Mouse (Mus musculus) ovary, postnatal 10 days (tissue): Measurements from ENCODE around the gene 4933427D14Rik.

Experiments used
- DNase-seq: peaks from one replicate; pipeline ENCODE4 v3.0.0; 2022; ENCODE audit warnings: low spot score

Gene 4933427D14Rik

DNA sequence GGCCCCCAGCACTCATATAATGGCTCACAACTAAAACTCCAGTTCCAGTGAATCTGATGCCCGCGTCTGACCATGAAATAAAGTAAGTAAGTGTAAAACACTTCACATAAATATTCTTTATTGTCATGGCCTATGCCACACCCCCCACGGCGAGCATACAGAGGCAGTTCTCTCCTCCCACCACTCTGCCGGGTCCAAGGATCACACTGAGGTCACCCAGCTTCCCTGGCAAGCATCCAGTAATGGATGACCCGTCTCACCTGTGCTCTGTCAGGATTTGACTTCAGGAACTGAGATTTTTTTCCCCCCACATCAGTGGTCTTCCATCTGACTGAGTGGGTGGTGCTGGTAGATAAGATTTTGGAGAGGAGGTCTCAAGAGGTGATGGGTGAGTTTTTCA, 67.1 kb downstream of the 4933427D14Rik start:
- no peak for DNase-seq

DNA sequence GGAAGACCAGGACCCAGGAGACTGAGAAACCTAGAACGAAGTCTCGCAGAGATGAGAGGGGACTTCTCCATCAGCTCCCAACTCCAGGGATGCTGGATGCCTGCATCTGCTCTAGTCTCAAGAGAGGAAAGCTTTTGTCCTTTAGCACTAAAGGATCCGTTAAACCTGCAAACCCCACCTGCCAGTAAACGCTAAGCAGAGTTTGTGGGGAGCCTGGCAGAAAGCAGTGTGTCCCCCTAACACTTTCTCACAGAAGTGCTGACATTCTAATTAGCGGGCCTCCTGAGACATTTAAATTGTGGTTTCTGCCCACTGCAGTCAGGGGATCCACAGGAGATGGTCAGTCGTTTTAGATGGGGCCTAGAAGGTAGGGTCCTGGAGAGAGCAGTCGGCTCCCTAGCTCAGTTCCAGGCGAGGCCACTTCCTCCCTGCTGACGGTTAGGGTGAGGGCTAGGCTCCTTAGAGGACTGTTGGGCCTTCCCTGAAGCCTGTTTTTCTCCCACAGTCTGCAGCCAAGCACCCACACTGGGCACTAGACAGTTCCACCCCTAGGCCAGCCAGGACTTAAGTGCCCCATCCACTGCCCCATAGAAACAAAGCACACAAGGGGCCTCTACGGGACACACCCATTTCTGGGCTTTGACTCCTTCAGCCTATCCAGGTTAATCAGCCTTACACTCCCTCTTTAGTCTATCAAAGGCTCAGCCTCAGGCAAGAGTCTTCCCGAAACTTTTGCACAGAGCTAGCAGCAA, 70.9 kb downstream of the 4933427D14Rik start:
- DNase-seq, result no peak

DNA sequence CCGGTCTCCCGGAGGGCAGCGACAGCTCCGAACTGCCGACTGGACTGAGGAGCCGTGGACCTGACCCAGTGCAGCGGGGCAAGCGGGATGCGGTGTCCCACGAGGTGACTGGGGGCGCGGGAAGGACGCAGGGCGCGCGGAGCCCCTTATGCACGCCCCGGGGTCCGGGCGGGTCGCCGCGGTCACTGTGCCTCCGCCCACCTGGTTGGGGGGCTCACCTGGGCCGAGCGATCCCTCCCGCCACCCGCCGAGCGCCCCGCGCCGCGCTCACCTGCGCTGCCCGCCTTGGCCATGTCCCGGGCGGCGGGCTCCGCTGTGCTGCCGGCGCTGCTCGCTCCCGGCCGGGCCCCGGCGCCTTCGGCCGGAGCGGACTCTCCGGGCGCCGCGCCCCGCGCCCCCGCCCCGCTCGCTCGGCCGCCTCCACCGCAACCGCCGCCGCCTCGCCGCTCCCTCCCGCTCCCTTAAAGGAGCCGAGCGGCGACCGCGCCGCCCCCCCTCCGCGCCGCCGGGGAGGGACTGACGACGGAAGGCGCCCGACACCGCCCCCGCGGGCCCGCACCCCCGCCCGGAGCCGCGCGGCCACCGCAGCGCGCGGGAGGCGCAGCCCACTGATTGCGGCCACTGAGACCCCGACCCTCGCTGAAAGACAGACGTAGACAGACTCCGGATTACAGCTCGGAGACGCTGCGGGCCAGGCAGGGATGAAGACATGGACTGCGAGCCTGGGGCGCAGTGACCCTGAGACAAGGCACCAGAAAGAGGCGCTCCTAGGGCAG, 71.7 kb downstream of the 4933427D14Rik start, which contains the start of gene Pitpnm3:
Gene Pitpnm3 (minus strand): TSS at position 396 of the 776 bp plus-strand sequence.
- DNase-seq, result no peak

DNA sequence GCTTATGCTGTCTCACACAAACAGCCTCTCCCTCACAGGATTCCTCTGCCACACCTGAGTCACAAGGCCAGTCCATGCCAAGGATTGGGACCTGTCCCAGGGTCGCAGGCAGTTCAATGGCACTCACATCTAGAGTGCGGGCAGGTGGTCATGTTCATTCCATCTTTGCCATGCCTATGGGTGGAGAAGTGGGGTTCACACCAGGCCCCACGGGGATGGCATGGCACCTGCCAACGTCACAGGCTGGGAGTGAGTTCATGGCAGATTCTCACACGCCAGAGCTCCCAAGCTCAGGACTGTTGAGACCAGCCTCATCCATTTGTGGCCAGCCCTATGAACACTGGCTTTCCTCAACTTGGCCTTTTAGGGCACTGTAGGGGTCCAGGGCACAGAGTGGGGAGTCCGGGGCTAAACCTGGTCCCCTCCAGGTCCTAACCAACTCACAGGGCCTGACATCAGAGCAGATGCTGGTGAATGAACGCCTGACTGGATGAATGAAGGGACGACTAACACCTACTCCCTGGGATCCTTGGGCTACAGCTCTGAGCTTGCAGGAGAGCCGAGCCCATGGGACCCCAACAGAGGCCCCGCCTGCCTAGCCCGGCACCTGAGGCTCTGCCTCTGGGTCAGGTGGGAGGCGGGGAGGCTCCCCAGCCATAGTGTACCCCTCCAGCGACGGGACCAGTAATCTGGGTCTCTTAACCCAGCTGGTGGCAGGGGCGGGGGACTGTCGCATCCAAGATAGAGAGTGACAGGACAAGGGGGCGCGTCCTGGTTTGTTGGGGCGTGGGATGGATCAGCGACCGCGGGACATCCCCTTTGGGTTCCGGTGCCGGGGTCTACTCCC, 72.5 kb downstream of the 4933427D14Rik start:
- DNase-seq, result no peak

DNA sequence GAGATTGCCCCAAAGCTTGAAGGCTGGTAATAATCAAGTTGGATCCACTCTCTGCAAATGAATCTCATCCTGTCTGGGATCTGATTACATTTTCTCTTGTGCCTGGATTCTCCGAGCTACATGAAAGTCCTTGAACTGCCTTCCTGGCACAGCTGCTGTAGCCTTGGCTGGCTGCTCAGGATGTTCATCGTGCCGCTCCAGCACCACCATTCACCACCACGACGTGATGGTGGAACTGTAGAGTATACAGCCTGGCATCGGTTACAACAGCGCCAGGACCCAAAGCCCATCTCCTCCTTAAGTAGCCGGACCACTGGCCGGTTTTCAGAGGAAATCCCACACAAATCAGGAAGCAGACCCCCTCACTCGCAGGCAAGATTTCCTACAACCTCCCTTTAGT, 74.2 kb downstream of the 4933427D14Rik start:
- no peak for DNase-seq

DNA sequence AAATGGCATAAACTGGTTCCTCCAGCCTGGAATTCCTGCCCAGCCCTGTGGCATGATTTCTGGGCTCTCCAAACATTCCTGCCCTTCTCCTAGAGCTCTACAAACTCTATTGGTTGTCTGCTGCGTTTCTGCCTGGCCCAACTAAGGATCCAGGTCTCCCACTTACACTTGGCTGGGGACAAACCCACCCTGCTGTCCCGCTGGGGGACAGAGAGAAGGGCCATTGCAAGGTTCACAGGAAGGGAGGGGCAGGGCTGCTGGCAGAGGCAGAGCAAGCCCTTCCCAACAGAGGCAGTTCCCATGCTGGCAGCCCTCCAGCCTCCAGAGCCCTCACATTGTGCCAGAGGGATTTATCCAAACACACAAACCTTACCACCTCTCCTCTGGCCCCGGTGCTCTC, 75.0 kb downstream of the 4933427D14Rik start:
- DNase-seq, result no peak

DNA sequence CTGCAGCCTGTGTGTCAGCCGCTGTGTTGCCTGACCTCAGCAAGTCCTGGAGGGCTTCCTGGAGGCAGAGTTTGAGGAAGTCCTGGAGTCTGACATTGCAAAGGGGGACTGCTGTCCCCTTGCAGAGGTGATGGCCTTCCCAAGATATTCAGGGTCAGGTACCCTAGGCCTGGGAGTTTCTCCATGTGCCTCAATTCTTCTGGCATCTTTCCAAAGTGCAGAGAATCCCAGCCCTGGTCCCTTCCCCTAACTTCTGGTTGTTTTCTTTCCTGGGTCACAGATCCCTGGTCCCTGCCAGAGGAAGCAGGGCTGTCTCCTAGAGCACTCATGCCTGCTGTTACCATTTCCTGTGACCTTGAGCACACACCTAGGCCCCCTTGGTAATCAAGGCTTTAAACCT, 75.6 kb downstream of the 4933427D14Rik start:
- no peak for DNase-seq

DNA sequence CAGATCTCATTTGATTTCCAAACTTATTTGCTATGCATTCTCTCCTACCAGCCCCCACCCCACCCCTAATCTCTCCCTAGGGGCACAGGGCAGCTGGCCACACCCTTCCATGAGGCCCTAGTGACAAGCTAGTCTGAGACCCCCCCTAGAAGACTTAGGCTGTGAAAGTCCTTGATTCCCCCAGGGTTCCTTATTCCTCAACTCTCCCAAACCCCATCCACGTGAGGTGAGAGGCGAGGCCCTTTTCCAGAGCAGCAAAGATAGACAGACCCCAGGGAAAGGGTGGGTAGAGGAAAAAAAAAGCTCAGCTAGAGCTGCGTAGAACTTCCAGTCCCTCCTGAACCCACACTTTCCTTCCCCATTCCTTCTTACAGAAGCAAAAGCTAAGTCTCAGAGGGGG, 76.4 kb downstream of the 4933427D14Rik start:
- DNase-seq, result no peak

DNA sequence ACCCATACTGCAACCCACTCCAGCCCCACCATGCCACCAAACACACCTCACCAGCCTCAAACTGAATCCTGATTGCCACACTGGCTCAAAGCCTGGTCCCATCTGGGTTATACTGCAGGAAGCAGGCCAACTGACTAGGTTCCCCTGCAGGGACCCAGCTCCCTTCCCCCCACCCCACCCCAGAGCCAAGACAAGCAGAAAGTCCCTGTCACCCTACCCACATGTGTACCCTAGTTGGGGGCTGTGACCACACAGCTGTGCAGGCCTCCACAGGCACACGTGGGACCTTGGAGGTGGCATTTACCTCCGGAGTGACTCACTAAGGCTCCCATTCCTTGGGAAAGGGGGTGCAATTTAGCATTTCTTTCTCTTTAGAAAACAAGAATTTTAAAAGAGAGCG, 76.8 kb downstream of the 4933427D14Rik start:
- no peak for DNase-seq

DNA sequence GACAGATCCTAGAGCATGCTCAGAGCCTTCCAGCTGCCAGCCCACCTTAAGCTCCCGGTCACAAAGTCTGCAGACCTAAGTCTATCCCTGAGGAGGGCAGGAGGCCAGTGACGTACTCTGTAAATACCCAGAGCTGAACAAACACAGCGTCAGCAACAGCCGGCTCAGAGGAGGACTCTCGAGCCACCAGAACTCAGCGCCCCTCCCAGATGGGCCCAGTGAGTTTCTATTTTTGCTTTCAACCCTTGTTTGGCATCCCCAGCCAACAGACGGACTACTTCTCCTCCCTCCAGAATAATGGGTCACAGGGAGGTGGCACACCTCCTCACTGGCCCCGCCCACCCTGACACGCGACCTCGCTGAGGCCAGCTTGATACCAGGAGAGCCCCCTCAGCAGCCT, 77.2 kb downstream of the 4933427D14Rik start:
- no peak for DNase-seq

DNA sequence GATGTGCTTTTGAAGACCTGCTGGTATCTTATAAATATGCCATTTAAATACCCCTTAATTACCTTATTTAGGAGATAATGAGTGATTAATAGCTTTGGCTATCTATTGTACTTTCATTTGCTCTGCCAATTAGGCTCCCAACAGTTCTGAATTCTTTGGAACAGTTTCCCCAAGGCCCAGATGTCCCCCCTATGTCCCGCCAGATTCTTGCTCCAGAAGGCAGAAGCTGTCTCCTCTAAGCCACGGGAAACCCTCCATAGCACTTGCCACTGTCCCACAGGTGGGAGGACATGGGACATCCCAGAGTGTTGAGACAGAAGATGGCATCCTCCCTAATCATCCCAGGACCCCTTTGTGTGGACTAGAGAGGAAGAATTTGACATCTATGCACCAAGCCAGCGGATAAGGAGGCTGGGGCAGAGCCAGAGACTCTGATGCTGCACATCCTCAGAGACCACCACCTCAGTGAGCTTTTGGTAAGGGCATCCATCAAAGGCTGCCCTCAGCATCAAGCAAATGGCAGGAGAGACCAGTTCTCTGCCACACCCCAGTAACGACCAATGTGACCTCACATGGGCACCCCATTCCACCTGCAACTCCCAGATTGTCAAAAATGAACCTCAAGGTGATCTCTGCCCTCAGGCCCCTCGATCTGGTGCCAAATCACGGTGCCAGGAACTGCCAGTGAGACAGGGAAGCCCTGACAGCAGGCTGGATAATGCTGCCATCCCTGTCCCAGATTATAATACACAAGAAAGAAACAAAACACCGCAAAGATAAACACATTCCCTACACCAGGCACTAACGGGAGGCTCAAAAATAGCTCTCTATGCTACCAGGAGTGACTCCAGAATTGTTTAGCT, 78.0 kb downstream of the 4933427D14Rik start:
- no peak for DNase-seq

DNA sequence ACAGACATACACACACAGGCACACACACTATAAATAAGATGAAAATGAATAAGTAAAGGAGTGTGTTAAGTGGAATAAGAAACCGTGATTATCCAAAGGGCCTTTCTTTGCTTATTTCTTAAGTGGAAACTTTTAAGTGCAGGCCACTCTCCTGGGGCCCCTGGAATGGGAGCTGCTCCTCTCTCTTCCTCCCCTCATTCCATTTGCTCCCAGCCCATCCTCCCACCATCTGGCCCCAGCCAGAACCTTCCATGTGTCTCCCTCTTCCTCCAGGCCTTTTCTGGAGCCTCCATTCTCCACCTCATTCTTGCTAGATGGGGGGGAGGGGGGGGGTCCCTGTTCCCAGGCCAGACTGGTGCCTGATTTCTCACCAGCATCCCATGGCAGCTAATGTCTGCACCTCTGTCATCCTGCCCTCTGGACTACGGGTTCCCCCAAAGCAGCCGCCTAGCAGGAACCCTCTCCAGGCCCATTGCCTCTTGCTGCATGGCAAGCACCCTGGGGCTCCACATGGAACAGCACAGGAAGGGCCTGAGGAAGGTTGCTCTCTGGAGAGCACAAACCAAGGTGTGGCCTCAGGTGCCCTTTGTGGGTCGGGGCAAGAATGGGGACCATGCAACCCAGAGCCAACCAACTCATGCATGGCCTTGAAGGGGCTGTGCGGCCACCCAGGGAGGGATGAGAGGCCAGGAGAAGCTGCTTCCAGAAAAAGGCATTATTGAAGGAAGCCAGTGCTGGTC, 79.6 kb downstream of the 4933427D14Rik start:
- no peak for DNase-seq

DNA sequence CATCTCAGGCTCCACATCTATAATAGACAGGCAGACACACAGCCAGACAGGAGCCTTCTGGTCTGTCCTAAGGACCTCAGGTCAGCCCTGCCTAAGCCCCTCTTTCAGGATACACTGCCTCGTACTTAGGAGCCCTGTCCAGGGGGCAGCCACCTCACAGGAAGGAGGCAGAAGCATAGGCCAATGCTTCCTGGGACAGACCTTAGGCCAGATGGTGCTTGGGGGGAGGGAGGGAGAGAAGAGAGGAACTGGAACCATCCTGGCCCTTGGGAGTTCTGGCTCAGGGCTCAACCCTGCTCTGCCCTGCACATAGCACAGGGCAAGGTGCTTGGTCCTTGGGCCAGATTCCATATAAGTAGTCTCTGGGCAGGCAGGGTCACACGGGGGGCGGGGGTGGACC, 81.5 kb downstream of the 4933427D14Rik start:
- no peak for DNase-seq

DNA sequence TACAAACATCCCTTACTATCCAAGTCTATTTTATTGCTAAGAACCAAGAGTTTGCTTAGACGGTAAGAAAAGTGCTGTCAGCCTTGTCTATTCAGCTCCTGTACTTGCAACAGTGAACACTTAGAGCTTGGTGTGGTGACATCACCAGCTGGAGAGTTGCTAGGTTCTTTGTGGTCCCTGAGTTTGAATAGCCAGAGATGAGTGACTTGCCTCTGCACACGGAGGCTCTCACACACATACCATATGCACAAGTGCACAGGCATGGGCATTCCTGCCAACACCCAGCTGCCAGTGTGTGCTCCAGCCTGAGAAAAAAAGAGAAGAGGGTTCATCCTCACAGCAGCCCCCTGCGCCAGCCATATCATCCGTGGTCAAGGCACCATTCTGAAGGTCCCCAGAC, 83.7 kb downstream of the 4933427D14Rik start:
- DNase-seq, result no peak

DNA sequence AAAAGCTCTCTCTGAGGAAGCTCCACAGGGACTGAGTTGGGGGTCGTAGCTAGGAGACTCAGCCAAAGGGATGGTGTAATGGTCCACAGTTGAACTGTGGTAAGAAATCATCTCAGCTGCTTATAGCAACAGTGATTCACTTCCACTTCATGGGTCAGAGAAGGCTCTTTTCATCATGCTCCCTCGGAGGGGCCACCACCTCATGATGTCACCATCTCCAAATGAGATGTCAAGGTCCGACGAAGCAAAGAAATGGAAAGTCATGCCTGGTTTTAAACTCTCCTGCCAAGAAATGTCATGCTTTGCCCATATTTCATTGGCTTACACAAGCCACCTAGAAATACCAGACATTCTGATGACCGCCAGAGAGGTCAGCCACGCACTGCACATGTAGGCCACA, 86.9 kb downstream of the 4933427D14Rik start:
- DNase-seq, result no peak

DNA sequence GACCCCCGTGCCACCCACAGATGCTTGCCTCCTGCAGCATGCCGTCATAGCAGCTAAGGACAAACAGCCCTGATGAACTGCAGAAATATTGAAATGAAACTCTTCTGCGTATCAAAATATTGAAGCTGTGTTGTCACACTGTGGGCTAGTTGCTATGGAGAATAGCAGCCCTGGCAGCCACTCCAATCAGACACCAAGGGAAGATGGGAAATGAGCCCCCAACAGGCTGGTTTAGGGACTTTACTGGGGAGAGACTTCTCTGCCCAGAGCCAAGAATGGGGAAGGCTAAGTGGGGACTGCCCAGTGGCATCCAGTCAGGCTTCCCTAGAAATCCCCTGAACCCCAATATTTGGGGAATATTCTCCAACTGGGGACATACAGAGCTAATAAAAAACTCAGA, 88.6 kb downstream of the 4933427D14Rik start:
- no peak for DNase-seq

DNA sequence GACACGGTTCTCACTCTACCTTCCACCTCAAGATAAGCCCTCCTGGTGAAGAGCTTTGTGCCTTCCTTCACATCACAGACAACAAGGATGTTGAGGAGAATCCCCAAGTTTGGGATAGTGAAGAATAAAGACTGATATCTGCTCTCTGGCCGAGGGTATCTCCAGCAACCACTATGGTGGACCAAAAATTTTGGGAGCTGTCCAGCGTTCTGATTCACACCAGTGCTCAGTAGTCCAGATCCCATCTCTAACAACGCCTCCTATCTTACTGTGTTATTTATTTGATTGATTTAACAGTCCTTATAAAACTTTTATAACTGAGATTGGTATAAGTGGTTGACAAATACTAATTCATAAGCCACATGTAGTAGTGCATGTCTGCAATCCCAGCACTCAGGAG, 94.0 kb downstream of the 4933427D14Rik start:
- no peak for DNase-seq

DNA sequence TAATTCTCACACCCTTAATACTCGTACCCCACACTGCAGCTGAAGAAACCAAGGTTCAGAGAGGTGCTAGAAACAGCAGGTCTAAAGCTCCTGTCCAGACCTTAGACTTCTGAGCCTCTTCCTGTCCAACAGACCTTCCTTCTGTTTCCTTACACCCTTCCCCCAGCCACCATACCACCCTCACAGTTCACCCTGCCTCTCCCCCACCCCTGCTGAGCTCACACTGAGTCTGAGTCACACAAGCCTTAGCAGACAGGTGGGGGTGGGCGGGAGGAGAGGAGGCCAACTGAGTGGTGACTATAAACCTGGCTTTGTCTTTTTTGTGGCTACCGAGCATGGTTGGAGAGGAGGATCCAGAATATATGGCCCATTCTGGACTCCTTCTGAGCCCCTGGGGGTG, 96.5 kb downstream of the 4933427D14Rik start:
- DNase-seq, result no peak

DNA sequence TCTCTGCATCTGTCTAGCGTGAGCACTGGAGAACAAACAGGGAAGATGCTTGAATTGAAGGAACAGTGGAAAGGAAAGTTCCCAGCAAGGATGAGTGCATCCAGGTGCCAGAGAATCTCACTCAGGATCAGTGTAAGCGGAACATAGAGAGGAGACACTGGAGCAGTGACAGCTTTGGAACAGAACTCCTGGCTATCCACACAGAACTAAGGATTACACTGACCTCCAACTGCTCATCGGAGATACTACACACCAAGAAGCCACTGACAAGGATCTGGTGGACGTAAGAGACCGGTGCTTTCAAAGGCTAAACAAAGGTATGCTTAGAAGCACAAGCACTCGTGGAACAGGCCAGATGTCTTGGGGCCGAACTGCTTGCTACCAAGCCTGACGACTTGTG, 103.0 kb downstream of the 4933427D14Rik start:
- no peak for DNase-seq
